Mouse (Mus musculus): ENCODE results near the gene Clba1. TPM values are rescaled to one million over a fixed set of nuclear protein-coding genes. Genes with fewer than 3 reads are reported as not detected.

The Clba1 gene
- total RNA-seq, 1 experiment from 2014 or later: 0.18 TPM

GRCm38 (mm10) chr12:112793601-112794355, 15.0 kb upstream of the Clba1 start:
- ATAC-seq (replicated peaks; ENCODE audit: low read depth, poor library complexity, severe bottlenecking): peak; percentile 61

- ATAC-seq (replicated peaks; ENCODE audit: low read depth, poor library complexity, severe bottlenecking): 0 out of 2 replicates have a peak, but pooled peaks have one; percentile 3
These were observed 14.4 kb upstream of the Clba1 start for GRCm38 (mm10) chr12:112794356-112794816.

GRCm38 (mm10) chr12:112794998-112795397, 13.7 kb upstream of the Clba1 start:
- ATAC-seq (replicated peaks; ENCODE audit: low read depth, poor library complexity, severe bottlenecking): no peak

- no peak for ATAC-seq (replicated peaks; ENCODE audit: low read depth, poor library complexity, severe bottlenecking)
These were observed 13.2 kb upstream of the Clba1 start for GRCm38 (mm10) chr12:112795466-112796104.

GRCm38 (mm10) chr12:112796551-112797510, 11.9 kb upstream of the Clba1 start:
- no peak for ATAC-seq (replicated peaks; ENCODE audit: low read depth, poor library complexity, severe bottlenecking)

- no peak for ATAC-seq (replicated peaks; ENCODE audit: low read depth, poor library complexity, severe bottlenecking)
These were observed 10.9 kb upstream of the Clba1 start for GRCm38 (mm10) chr12:112797672-112798331.

- no peak for ATAC-seq (replicated peaks; ENCODE audit: low read depth, poor library complexity, severe bottlenecking)
These were observed 10.4 kb upstream of the Clba1 start for GRCm38 (mm10) chr12:112798332-112798681.

- no peak for ATAC-seq (replicated peaks; ENCODE audit: low read depth, poor library complexity, severe bottlenecking)
These were observed 10.0 kb upstream of the Clba1 start for GRCm38 (mm10) chr12:112798716-112799115.

- ATAC-seq (replicated peaks; ENCODE audit: low read depth, poor library complexity, severe bottlenecking): no peak
These were observed 9.3 kb upstream of the Clba1 start for GRCm38 (mm10) chr12:112799237-112799970.

- peak; percentile 66 for ATAC-seq (replicated peaks; ENCODE audit: low read depth, poor library complexity, severe bottlenecking)
These were observed 8.3 kb upstream of the Clba1 start for GRCm38 (mm10) chr12:112800476-112800875.

GRCm38 (mm10) chr12:112801864-112802846, 6.6 kb upstream of the Clba1 start, which contains the start of gene Ahnak2:
Gene Ahnak2, minus strand, starts transcription at chr12:112802657.
- 0 out of 2 replicates have a peak, but pooled peaks have one; percentile 5 for ATAC-seq (replicated peaks; ENCODE audit: low read depth, poor library complexity, severe bottlenecking)

- no peak for ATAC-seq (replicated peaks; ENCODE audit: low read depth, poor library complexity, severe bottlenecking)
These were observed 5.8 kb upstream of the Clba1 start for GRCm38 (mm10) chr12:112802917-112803316.

GRCm38 (mm10) chr12:112804046-112804445, 4.7 kb upstream of the Clba1 start:
- 0 out of 2 replicates have a peak, but pooled peaks have one; percentile 9 for ATAC-seq (replicated peaks; ENCODE audit: low read depth, poor library complexity, severe bottlenecking)

- peak; percentile 37 for ATAC-seq (replicated peaks; ENCODE audit: low read depth, poor library complexity, severe bottlenecking)
These were observed 2.7 kb upstream of the Clba1 start for GRCm38 (mm10) chr12:112806044-112806443.

- no peak for ATAC-seq (replicated peaks; ENCODE audit: low read depth, poor library complexity, severe bottlenecking)
These were observed 941 bp upstream of the Clba1 start for GRCm38 (mm10) chr12:112807796-112808195.

GRCm38 (mm10) chr12:112808212-112808586, 538 bp upstream of the Clba1 start:
- ATAC-seq (replicated peaks; ENCODE audit: low read depth, poor library complexity, severe bottlenecking): no peak

- ATAC-seq (replicated peaks; ENCODE audit: low read depth, poor library complexity, severe bottlenecking): no peak
These were observed 904 bp downstream of the Clba1 start for GRCm38 (mm10) chr12:112809641-112810040.
